Mouse (Mus musculus): ENCODE measurements around the gene Tcp10a. TPM values are rescaled to one million over a fixed set of nuclear protein-coding genes. Genes with fewer than 3 reads are reported as not detected.
A peak's percentile ranks its signal among the peaks of the same experiment; 100 is the strongest.
"Not testable (repeated sequence)": the region's sequence is repeated elsewhere in the genome, so short reads cannot be mapped to it uniquely, and the experiment has no call there.

The Tcp10a gene
- total RNA-seq, 2 experiments from 2014 or later: not detected

- H3K27ac ChIP-seq; intact Hi-C loops (cut with DNase I); H3K4me3 ChIP-seq: not testable (repeated sequence)
- peak; percentile 22 for DNase-seq
These were observed 36.5 kb downstream of the Tcp10a start for GRCm38 (mm10) chr17:7360749-7361465.

DNA sequence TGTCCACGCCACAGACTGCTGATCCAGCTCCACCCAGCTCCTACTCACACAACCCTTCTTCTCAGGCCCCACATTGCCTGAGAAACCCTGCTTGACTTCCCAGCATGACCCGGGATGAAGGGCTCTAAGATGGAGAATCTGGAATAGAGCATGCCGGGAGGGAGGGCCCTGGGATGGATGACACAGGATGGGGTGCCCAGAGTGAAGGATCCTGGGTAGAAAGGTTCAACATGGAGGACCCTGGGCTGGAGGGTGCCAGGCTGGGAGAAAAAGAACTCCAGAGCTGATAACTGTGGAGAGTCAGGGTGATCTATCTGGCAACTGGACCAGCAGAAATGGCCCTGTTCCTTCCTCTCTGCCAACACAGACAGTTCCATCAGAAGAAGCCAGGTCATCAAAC, 41.2 kb downstream of the Tcp10a start:
- not testable (repeated sequence) for H3K4me3 ChIP-seq

DNA sequence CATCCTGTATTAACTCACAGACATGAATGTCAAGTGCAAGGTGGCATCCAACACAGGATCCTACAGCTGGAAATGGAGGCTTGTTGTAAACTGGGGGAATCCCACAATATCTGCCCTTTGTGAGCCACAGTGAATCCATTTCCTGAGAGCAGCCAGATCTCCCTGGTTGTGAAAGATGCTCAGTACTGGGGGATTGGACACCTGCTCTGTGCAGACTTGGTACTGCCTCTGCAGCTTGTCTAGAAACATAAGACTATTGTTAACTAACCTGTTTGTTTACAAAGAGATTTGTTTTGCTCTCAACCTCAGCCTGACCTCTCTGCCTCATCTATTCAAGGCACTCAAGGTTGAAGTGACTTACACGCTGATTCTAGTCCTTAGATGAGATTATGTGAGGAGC, 41.8 kb downstream of the Tcp10a start:
- H3K4me3 ChIP-seq; H3K27ac ChIP-seq; intact Hi-C loops (cut with DNase I); DNase-seq: not testable (repeated sequence)

More for the DNA sequence above, 41.2 kb downstream of the Tcp10a start:
- H3K27ac ChIP-seq; DNase-seq; intact Hi-C loops (cut with DNase I): not testable (repeated sequence)

DNA sequence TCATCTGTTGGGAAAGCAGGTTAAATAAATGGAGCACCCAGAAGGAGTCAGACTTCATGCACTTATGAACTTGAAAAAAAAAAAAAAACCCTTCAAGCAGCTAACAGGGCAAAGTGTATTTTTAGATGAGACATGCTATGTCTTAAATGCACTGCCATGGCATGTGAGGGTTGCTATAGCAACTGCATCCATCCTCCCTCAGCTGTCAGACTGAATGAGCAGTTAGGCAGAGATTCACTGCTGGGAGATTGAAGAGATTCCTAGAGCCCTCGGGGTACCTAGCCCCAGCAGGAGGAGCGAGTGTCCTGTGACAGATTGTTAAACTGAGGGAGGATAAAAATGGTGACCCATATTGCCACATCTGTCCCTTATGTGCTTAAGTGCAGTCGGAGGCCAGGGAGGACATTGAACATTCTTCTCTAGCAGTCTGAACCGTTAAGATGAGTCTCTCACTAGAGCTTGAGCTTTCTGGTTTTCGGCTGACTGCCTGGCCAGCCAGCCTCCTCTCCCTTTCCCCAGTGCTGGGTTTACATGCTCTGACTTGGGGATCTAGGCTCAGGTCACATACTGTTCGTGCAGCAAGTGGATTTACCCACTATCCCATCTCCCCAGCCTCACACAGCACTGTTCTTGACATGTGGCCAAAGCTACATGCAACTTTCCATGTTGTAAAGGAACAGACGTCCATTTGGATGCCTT, 42.4 kb downstream of the Tcp10a start:
- DNase-seq; H3K4me3 ChIP-seq; intact Hi-C loops (cut with DNase I): not testable (repeated sequence)

GRCm38 (mm10) chr17:7369401-7369800, 45.0 kb downstream of the Tcp10a start:
- H3K27ac ChIP-seq; H3K4me3 ChIP-seq; intact Hi-C loops (cut with DNase I); DNase-seq: not testable (repeated sequence)

More for the DNA sequence above, 42.4 kb downstream of the Tcp10a start:
- H3K27ac ChIP-seq: not testable (repeated sequence)

DNA sequence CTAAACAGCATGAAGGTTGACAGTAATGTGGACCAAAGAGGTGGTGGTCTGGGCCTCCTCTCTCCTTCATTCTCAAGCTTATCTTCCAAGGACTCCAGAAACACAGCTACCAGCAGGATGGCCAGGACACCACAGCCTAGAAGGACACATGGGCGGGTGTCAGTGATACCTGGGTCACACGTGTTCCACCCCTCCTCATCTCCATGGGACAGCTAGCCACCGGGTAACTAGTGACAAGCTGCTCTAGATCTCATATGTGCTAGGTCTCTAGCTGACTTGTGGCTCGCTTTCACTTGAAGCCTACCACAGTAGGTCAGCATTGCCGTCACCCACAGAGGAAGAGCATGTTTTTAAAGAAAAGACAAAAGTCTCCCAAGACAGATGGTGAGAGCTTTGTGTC, 47.4 kb downstream of the Tcp10a start, which contains the start of gene Gm49630:
Gene Gm49630 (minus strand): TSS at position 101 of the 400 bp plus-strand sequence.
- intact Hi-C loops (cut with DNase I); H3K4me3 ChIP-seq; H3K27ac ChIP-seq; DNase-seq: not testable (repeated sequence)

DNA sequence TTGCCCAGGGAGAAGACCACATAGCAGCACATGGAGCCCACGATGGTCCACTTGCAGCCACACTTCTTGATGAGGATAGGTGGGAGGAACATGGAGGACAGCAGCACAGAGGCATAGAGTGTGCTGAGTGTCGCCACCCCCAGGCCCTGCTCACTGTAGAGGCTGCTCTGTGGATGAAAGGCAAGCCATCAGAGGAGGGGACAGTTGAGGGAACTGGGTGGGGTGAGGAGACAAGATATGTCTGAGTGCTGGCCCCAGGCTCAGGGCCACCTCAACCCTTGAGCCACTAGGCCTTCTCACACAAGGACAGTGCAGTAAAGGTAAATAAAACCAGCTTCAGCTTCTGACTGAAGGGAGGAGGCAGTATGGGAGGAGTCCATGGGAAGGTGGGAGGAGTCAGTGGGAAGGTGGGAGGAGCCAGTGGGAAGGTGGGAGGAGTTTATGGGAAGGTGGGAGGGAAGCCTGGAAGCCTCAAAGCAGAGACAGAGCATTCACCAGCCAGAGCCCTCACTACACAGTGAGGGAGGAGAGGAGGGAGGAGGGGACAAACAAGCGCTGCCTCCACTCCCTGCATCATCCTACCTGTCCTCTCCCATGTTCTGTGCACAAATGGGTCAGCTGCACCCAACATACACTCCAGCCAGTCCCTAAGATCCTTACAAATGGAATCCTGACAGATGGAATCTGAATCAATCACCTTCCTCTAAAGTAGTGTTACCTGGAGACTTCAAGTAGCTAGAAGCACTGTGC, 52.7 kb downstream of the Tcp10a start:
- intact Hi-C loops (cut with DNase I): not testable (repeated sequence)

DNA sequence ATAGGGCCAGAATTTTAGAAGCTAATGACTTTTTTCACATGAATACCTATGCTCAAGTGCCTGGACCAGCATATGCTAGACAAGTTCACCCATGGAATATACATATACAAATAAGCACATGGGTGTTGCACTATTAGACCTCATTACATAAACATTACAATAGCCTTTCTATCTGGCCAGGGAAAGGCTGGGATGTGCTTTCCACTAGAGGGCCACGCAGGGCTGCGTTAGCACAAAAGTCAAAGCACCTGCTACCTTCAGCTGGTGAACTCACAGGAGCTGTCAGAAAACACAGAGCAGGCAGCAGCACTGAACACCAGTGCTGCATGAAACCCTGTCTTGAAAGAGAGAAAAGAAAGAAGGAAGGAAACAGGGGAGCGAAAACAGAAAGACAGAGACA, 53.5 kb downstream of the Tcp10a start:
- H3K4me3 ChIP-seq; intact Hi-C loops (cut with DNase I); H3K27ac ChIP-seq; DNase-seq: not testable (repeated sequence)

More for the DNA sequence above, 52.7 kb downstream of the Tcp10a start:
- not testable (repeated sequence) for H3K4me3 ChIP-seq, H3K27ac ChIP-seq, DNase-seq

GRCm38 (mm10) chr17:7382711-7383110, 58.3 kb downstream of the Tcp10a start:
- intact Hi-C loops (cut with DNase I); DNase-seq; H3K27ac ChIP-seq: not testable (repeated sequence)

DNA sequence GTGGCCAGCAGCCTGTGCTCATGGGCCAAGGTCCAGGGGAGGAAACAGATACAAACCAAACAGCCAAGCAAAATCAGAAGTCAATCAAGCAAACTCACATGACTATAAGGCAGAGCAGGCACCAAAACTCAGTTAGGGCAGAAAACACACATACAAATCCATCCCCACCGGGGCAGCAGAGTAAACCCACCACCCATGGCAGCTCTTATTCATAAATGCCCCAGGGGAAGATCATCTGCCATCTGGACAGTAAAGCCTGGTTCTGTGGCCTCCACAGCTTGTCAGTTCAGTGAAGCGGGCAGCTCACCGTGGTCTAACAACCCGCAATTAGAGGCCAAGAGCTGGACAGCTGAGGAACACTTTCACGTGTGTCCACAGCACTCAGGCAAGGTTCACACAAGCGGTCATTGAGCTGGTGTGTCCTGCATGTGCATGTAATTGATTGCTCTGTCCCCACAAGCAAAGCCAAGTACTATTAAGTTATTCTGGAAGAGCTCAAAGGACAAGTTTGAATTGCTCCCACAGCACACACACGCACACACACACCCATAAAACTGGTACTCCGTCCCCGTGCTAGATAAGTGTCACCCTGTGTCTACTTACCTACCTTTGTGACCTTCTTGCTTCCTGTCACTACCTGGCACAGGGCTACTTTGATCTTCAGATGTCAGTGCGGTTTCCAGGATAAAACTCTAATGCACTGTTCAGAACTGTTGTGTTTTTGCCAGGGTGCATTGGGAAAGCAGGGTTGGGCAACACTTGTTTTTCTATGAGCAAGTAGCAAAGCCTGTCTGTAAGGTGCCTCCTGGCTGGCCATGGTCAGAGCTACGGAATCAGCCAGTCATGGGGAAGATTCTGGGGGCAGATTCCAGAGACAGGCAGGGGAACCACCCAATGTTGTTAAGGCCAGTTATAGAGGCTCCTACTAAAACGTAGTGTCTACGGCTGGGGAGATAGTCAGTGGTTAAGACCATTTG, 59.0 kb downstream of the Tcp10a start:
- intact Hi-C loops (cut with DNase I): not testable (repeated sequence)

More at GRCm38 (mm10) chr17:7382711-7383110, 58.3 kb downstream of the Tcp10a start:
- H3K4me3 ChIP-seq: not testable (repeated sequence)

GRCm38 (mm10) chr17:7385364-7385763, 60.9 kb downstream of the Tcp10a start, which contains the start of gene Unc93a2:
Unc93a2 (minus strand) TSS chr17:7385464.
- H3K27ac ChIP-seq; DNase-seq; intact Hi-C loops (cut with DNase I): not testable (repeated sequence)

More for the DNA sequence above, 59.0 kb downstream of the Tcp10a start:
- H3K4me3 ChIP-seq, H3K27ac ChIP-seq, DNase-seq: not testable (repeated sequence)

GRCm38 (mm10) chr17:7386016-7386415, 61.6 kb downstream of the Tcp10a start:
- H3K27ac ChIP-seq; intact Hi-C loops (cut with DNase I); H3K4me3 ChIP-seq; DNase-seq: not testable (repeated sequence)

More at GRCm38 (mm10) chr17:7385364-7385763, 60.9 kb downstream of the Tcp10a start, which contains the start of gene Unc93a2:
- not testable (repeated sequence) for H3K4me3 ChIP-seq

- intact Hi-C loops (cut with DNase I): not testable (repeated sequence)
These were observed 64.0 kb downstream of the Tcp10a start for GRCm38 (mm10) chr17:7388341-7388957.

DNA sequence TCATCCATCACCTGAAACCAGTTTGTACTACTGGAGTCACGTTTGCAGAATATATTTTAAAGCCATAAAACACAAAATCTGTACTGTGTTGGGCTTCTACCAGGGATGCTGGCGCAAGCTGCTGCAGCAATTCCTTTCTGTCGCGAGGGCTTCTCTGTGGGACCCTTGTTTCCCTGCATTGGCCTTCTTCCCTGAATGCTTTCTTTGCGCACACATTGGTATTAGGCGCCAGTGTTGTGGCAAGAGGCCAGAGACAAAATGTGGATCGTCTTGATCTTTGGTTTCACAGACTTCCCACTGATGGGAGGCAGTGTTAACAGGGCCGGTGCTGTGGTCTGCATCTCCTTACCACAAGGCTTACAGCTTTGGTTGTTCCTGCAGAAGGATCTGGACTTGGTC, 64.5 kb downstream of the Tcp10a start:
- DNase-seq; intact Hi-C loops (cut with DNase I); H3K4me3 ChIP-seq; H3K27ac ChIP-seq: not testable (repeated sequence)

More at GRCm38 (mm10) chr17:7388341-7388957, 64.0 kb downstream of the Tcp10a start:
- not testable (repeated sequence) for H3K4me3 ChIP-seq, DNase-seq, H3K27ac ChIP-seq

GRCm38 (mm10) chr17:7389898-7390297, 65.5 kb downstream of the Tcp10a start:
- DNase-seq; intact Hi-C loops (cut with DNase I); H3K4me3 ChIP-seq; H3K27ac ChIP-seq: not testable (repeated sequence)

GRCm38 (mm10) chr17:7395116-7395515, 70.7 kb downstream of the Tcp10a start:
- H3K27ac ChIP-seq; intact Hi-C loops (cut with DNase I); DNase-seq; H3K4me3 ChIP-seq: not testable (repeated sequence)

All from gastrocnemius, adult 2 months (tissue).